Mouse (Mus musculus): ENCODE results near the gene Rara.

Gene Rara

GRCm38 (mm10) chr11:98938701-98939083 is 11.1 kb downstream of the Rara start:
- DNase-seq = no peak

GRCm38 (mm10) chr11:98939084-98939952 is 11.7 kb downstream of the Rara start:
- no peak for DNase-seq

GRCm38 (mm10) chr11:98939953-98940641 is 12.5 kb downstream of the Rara start:
- peak; percentile 47 for DNase-seq

- no peak for DNase-seq
Measured at GRCm38 (mm10) chr11:98940776-98941175, 13.2 kb downstream of the Rara start.

GRCm38 (mm10) chr11:98941341-98941825 is 13.8 kb downstream of the Rara start:
- peak; percentile 79 for DNase-seq

GRCm38 (mm10) chr11:98941826-98942550 is 14.4 kb downstream of the Rara start:
- DNase-seq = peak; percentile 46

- DNase-seq = no peak
Measured at GRCm38 (mm10) chr11:98942555-98942922, 14.9 kb downstream of the Rara start.

- no peak for DNase-seq
Measured at GRCm38 (mm10) chr11:98942923-98943641, 15.5 kb downstream of the Rara start.

- DNase-seq = no peak
Measured at GRCm38 (mm10) chr11:98943741-98944461, 16.3 kb downstream of the Rara start.

GRCm38 (mm10) chr11:98944897-98945604 is 17.4 kb downstream of the Rara start:
- DNase-seq = no peak

GRCm38 (mm10) chr11:98945605-98945977 is 18.0 kb downstream of the Rara start:
- DNase-seq = no peak

- no peak for DNase-seq
Measured at GRCm38 (mm10) chr11:98947969-98948569, 20.5 kb downstream of the Rara start.

GRCm38 (mm10) chr11:98949242-98949957 is 21.8 kb downstream of the Rara start:
- no peak for DNase-seq

GRCm38 (mm10) chr11:98949958-98950460 is 22.4 kb downstream of the Rara start:
- peak; percentile 68 for DNase-seq

GRCm38 (mm10) chr11:98950484-98950883 is 22.9 kb downstream of the Rara start:
- no peak for DNase-seq

- DNase-seq = peak; percentile 79
Measured at GRCm38 (mm10) chr11:98951026-98951906, 23.6 kb downstream of the Rara start.

GRCm38 (mm10) chr11:98952111-98952510 is 24.5 kb downstream of the Rara start:
- no peak for DNase-seq

- DNase-seq = no peak
Measured at GRCm38 (mm10) chr11:98952736-98953135, 25.1 kb downstream of the Rara start.

- no peak for DNase-seq
Measured at GRCm38 (mm10) chr11:98953361-98953760, 25.7 kb downstream of the Rara start.

All from cerebellum, adult 11 months (tissue).